ENCODE assay signal across 29 mouse cellular contexts in genomic region chr4:97123861-97124260, GRCm38 (mm10). TPM values are rescaled to one million over a fixed set of nuclear protein-coding genes. Genes with fewer than 3 reads are reported as not detected.
DNase-seq lines count a peak whose midpoint lies in the region; ATAC-seq and TF ChIP-seq lines count a peak whose summit lies in the region.
"Had no signal": no experiment of that assay in that cellular context is flagged by ENCODE, and none has a peak within 500 bp of the region (broad histone marks: within the 10 kb centered on the region; RNA-seq: fewer than 3 reads in every experiment).

No protein-coding gene starts in this region.

- peak; percentile 17 to 26 for DNase-seq in cerebellum, postnatal 10 days
- no peak for DNase-seq in cerebellum, adult 9-10 months
- no peak for DNase-seq in forebrain, embryonic 10.5 days (ENCODE audit: extremely low spot score, low spot score)
- DNase-seq in midbrain, postnatal 0 days (ENCODE audit: low spot score) = peak; percentile 4
- no peak for DNase-seq in midbrain, embryonic 10.5 days (ENCODE audit: low spot score)
- DNase-seq: adrenal gland, adult 8-10 months; adrenal gland, postnatal 25 days; cerebellum, adult 11 months; cerebellum, adult 2 months; gastrocnemius, adult 2 months; gastrocnemius, postnatal 14 days; heart, adult 11 months had no signal

- no peaks in the 10 kb centered on the region for H3K36me3 ChIP-seq in forebrain, embryonic 16.5 days (ENCODE audit: control insufficient read depth, insufficient read depth)
- no peaks in the 10 kb centered on the region for H3K36me3 ChIP-seq in forebrain, embryonic 10.5 days (replicated peaks)
- H3K36me3 ChIP-seq in midbrain, postnatal 0 days (ENCODE audit: insufficient read depth, low read length) = no peaks in the 10 kb centered on the region
- H3K36me3 ChIP-seq in midbrain, embryonic 10.5 days = no peaks in the 10 kb centered on the region
- H3K36me3 ChIP-seq: hindbrain, embryonic 12.5 days; hindbrain, embryonic 15.5 days had no signal

- H3K27ac ChIP-seq in forebrain, embryonic 16.5 days (ENCODE audit: low read length) = no peak overlapping the region
- H3K27ac ChIP-seq in forebrain, embryonic 10.5 days = no peak overlapping the region
- H3K27ac ChIP-seq in midbrain, postnatal 0 days (ENCODE audit: low read depth, low read length) = no peak overlapping the region
- no peak overlapping the region for H3K27ac ChIP-seq in midbrain, embryonic 10.5 days (replicated peaks)
- H3K27ac ChIP-seq: gastrocnemius, adult 2 months; hindbrain, embryonic 12.5 days; hindbrain, embryonic 15.5 days had no signal

- no peaks in the 10 kb centered on the region for H3K9me3 ChIP-seq in forebrain, embryonic 16.5 days (ENCODE audit: control insufficient read depth, low read length)
- H3K9me3 ChIP-seq in forebrain, embryonic 10.5 days = no peaks in the 10 kb centered on the region
- no peaks in the 10 kb centered on the region for H3K9me3 ChIP-seq in midbrain, postnatal 0 days (ENCODE audit: low read length)
- H3K9me3 ChIP-seq in midbrain, embryonic 10.5 days (replicated peaks) = no peaks in the 10 kb centered on the region
- H3K9me3 ChIP-seq: hindbrain, embryonic 12.5 days; hindbrain, embryonic 15.5 days had no signal

- H3K4me2 ChIP-seq in forebrain, embryonic 16.5 days (ENCODE audit: low read length) = no peak overlapping the region
- no peak overlapping the region for H3K4me2 ChIP-seq in midbrain, postnatal 0 days (ENCODE audit: low read depth, low read length, poor library complexity, severe bottlenecking)
- H3K4me2 ChIP-seq: heart, embryonic 11.5 days; hindbrain, embryonic 12.5 days; hindbrain, embryonic 15.5 days had no signal

- ATAC-seq in forebrain, embryonic 16.5 days = peak; percentile 75
- no peak for ATAC-seq in midbrain, postnatal 0 days (ENCODE audit: low FRiP score)
- ATAC-seq: activated CD4-positive, CD25-positive, alpha-beta regulatory T cell, adult 4 months; intestine, postnatal 0 days had no signal

- H3K27me3 ChIP-seq in forebrain, embryonic 16.5 days (replicated peaks; ENCODE audit: control insufficient read depth, insufficient read depth, low read length) = no peaks in the 10 kb centered on the region
- no peaks in the 10 kb centered on the region for H3K27me3 ChIP-seq in forebrain, embryonic 10.5 days (ENCODE audit: poor library complexity, severe bottlenecking)
- no peaks in the 10 kb centered on the region for H3K27me3 ChIP-seq in midbrain, postnatal 0 days (ENCODE audit: insufficient read depth, low read length)
- H3K27me3 ChIP-seq in midbrain, embryonic 10.5 days (ENCODE audit: low read depth, poor library complexity, severe bottlenecking) = no peaks in the 10 kb centered on the region
- H3K27me3 ChIP-seq: hindbrain, embryonic 12.5 days; hindbrain, embryonic 15.5 days had no signal

- H3K4me1 ChIP-seq in forebrain, embryonic 16.5 days (replicated peaks; ENCODE audit: control insufficient read depth, insufficient read depth, low read length) = peaks cover 4% of the 10 kb centered on the region; the same call in 1 of the 2 replicates
- H3K4me1 ChIP-seq in forebrain, embryonic 10.5 days = no peaks in the 10 kb centered on the region
- H3K4me1 ChIP-seq in midbrain, postnatal 0 days (ENCODE audit: insufficient read depth, low read length) = no peaks in the 10 kb centered on the region
- H3K4me1 ChIP-seq in midbrain, embryonic 10.5 days = no peaks in the 10 kb centered on the region
- H3K4me1 ChIP-seq: hindbrain, embryonic 12.5 days; hindbrain, embryonic 15.5 days had no signal

- H3K4me3 ChIP-seq in forebrain, embryonic 16.5 days (replicated peaks; ENCODE audit: low read length) = no peak overlapping the region
- no peak overlapping the region for H3K4me3 ChIP-seq in forebrain, embryonic 10.5 days
- H3K4me3 ChIP-seq in midbrain, postnatal 0 days (ENCODE audit: low read depth, low read length) = no peak overlapping the region
- no peak overlapping the region for H3K4me3 ChIP-seq in midbrain, embryonic 10.5 days
- H3K4me3 ChIP-seq: gastrocnemius, adult 2 months; hindbrain, embryonic 12.5 days; hindbrain, embryonic 15.5 days had no signal

- WGBS in forebrain, embryonic 16.5 days = 45% methylated on average over 1 of the region's 1 CpGs
- WGBS in forebrain, embryonic 10.5 days = 66% methylated on average over 1 of the region's 1 CpGs
- 77% methylated on average over 1 of the region's 1 CpGs for WGBS in midbrain, postnatal 0 days
- 68% methylated on average over 1 of the region's 1 CpGs for WGBS in midbrain, embryonic 10.5 days

- no peak overlapping the region for H3K9ac ChIP-seq in forebrain, embryonic 16.5 days (replicated peaks; ENCODE audit: low read depth, low read length)
- no peak overlapping the region for H3K9ac ChIP-seq in midbrain, postnatal 0 days (replicated peaks; ENCODE audit: low read length, poor library complexity, severe bottlenecking)
- H3K9ac ChIP-seq: hindbrain, embryonic 12.5 days; hindbrain, embryonic 15.5 days had no signal

- no peak for TF ChIP-seq CTCF in midbrain, postnatal 0 days (IDR thresholded peaks at IDR 0.05)

RNA-seq across cellular contexts. Expression of gene Gm10192, which starts 59.1 kb away (rescaled TPM):
- not detected in 2 replicates for polyA plus RNA-seq in forebrain, embryonic 16.5 days (2015; fragmentation: Nextera tagmentation; extraction: Ambion mirVana)
- not detected in 2 replicates for polyA plus RNA-seq in forebrain, embryonic 10.5 days (2016; fragmentation: Nextera tagmentation; extraction: Ambion mirVana)
- not detected in 2 replicates for total RNA-seq in midbrain, postnatal 0 days (2014; rRNA removed)
- not detected in 2 replicates for polyA plus RNA-seq in midbrain, postnatal 0 days (2015; fragmentation: Nextera tagmentation; extraction: Ambion mirVana)
- not detected in 2 replicates for polyA plus RNA-seq in midbrain, embryonic 10.5 days (2016; fragmentation: Nextera tagmentation; extraction: Ambion mirVana)
- total RNA-seq: adrenal gland, adult 8-10 months; adrenal gland, postnatal 25 days; ES-E14; gastrocnemius, adult 2 months; gastrocnemius, postnatal 14 days; gastrocnemius, postnatal 4 days; heart, adult 8-10 months; heart, postnatal 25 days; hematopoietic stem cell, adult 5-6 weeks had no signal
- polyA plus RNA-seq: activated CD4-positive, CD25-positive, alpha-beta regulatory T cell, adult 4 months; cerebellum, adult 2 months; embryonic facial prominence, embryonic 11.5 days; embryonic facial prominence, embryonic 14.5 days; forebrain, embryonic 11.5 days; heart, embryonic 11.5 days; heart, embryonic 14.5 days; heart, postnatal 0 days; hindbrain, embryonic 12.5 days; hindbrain, embryonic 15.5 days; intestine, embryonic 14.5 days; intestine, postnatal 0 days had no signal

Comparison
In these comparisons a context has a peak if more than half of its experiments do, and no peak if none do; other contexts are left out.
1. DNase-seq: peak in cerebellum, postnatal 10 days (2 of 2) and midbrain, postnatal 0 days (single experiment); none in cerebellum, adult 9-10 months (single experiment), forebrain, embryonic 10.5 days (single experiment) and midbrain, embryonic 10.5 days (single experiment).